Mouse (Mus musculus) kidney, postnatal 4 days (tissue): ENCODE measurements at regions not wholly inside any gene's neighbourhood (a gene's known extent, or its start where the extent isn't known, plus 50 kb on each side); places are given as distances from the start of the nearest gene placed in this dataset.

Experiments
- DNase-seq, 2 experiments: peaks; one replicate each; pipeline ENCODE4 v3.0.0; 2021; ENCODE audit warnings: mixed read lengths in 2 of 2

GRCm38 (mm10) chr10:122194139-122194538 lies 97.0 kb upstream of the Rxylt1 start:
- DNase-seq, result no peak

GRCm38 (mm10) chr10:122193343-122193742 lies 96.2 kb upstream of the Rxylt1 start:
- DNase-seq, result no peak

DNA sequence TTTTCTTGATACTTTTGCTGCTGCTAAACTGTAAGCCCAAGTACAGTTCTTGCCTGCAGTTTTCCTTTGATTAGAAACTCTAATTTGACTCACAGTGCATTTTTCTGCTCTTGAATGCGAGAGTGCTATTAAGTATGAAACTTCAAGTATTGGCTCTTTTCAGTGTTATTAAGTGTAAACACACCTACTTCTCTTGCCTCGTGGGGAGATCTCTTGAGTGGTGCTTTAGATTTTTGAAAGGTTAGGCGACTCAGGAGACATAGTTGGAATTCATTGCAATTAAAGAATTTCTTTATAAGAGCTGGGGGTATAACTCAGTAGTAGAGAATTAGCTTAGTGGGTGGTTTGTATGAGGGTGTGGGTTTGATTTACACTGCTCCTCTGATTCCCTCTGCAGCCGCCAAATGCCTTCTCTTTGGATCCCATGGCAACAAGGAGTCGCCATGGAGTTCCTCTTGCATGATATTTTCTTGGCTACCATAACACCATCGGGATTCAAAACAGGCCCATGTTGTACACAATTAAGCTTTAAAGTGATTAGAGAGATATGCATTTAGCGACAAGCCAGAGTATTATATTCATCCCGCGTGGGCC lies 88.1 kb upstream of the Rxylt1 start:
- DNase-seq, result no peak

DNA sequence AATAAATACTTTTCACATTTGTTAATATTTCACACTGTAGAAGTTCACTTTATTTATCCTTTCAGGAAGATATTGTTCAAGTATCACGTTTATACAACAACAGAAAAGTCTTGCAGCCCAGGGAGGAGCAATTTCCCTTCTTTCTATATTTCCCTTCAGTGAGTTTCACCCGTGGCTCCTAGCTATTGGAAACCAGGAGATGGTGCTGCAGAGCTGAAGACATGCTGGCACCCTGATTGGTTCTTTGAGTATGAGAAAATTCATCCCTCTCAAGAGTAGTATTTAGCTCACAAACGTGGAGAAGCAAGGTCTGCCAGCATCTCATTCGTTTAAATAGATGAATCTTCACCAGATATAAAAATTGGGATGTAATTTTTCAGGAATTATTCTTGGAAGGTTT lies 85.9 kb upstream of the Rxylt1 start:
- DNase-seq, result peak; percentile 63 to 71

DNA sequence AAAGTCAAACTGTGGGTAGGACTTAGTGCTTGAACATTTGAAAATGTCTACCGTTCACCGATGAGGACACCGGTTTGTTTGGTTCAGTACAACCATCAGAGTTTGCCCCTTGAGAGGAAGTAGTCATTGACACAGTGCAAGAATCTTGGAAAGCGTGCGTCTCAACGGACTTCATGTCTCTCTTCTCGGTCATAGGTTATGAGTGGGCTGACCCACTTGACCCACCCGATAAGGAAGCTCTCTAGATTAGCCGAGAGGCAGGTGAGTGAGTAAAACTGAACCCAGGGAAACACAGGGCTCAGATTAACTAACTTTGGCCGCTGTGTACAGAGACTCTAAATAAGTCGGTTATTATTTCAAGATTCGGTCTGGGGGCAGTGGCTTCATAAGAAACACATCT lies 51.9 kb upstream of the Rxylt1 start:
- DNase-seq, result no peak

- no peak for DNase-seq
Measured at GRCm38 (mm10) chr10:122148609-122149008, 51.4 kb upstream of the Rxylt1 start.
